Mouse (Mus musculus): ENCODE measurements at regions not wholly inside any gene's neighbourhood (a gene's known extent, or its start where the extent isn't known, plus 50 kb on each side); places are given as distances from the start of the nearest gene placed in this dataset.
"Not testable (repeated sequence)": the region's sequence is repeated elsewhere in the genome, so short reads cannot be mapped to it uniquely, and the experiment has no call there.

DNA sequence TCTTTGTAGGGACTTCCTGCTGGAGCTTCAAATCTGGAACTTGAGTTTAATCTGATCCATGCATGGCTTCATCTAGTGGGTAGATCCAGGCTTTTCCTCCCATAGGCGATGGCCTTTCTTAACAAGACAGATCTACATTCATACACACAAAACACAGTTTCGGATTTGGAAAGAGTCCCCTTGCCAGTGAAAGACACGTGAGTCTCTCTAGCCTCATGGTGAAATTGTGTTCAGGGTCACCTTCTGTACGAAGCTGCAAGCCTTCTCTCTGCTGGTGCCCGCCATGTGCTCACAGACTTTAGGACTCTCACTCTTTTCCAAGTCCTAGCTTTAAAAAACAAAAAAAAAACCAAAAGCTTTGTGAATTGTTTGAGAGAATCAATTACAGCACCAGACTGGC lies 51.4 kb upstream of the Dlx2 start:
- Histone ChIP-seq H3K27ac (replicated peaks) (no peak overlapping the region), H3K4me1 (peaks cover 3% of the 10 kb centered on the region; the same call in 1 of the 2 replicates), H3K36me3 (no peaks in the 10 kb centered on the region), H3K9me3 (replicated peaks) (no peaks in the 10 kb centered on the region), H3K27me3 (ENCODE audit: low read depth, poor library complexity, severe bottlenecking) (peaks cover 19% of the 10 kb centered on the region), H3K4me3 (no peak overlapping the region)
- WGBS = 86% methylated on average over 5 of the region's 5 CpGs
- no peak for DNase-seq (ENCODE audit: low spot score)

DNA sequence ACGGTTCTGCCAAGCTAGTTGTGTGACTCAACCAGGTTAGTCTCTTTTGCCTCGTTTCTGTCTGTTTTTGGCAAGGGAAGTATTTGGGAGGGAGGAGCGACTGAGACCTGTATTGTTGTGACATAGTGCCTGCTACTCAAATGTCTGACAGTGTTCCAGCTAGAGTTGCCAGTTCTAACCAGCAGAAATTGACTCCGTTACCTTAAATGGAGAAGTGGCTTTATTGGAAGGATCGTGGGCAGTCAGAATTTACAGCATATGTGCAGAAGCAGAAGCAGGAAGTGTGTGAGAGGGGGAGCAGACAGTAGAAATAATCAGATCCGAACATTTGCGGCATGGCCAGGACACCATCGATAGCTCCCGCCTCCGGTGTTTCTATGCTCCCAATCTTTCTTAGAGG lies 51.8 kb upstream of the Dlx2 start:
- Histone ChIP-seq H3K4me1 (peaks cover 3% of the 10 kb centered on the region; the same call in 1 of the 2 replicates), H3K9me3 (replicated peaks) (no peaks in the 10 kb centered on the region), H3K36me3 (no peaks in the 10 kb centered on the region), H3K27me3 (ENCODE audit: low read depth, poor library complexity, severe bottlenecking) (peaks cover 19% of the 10 kb centered on the region), H3K27ac (replicated peaks) (no peak overlapping the region), H3K4me3 (no peak overlapping the region)
- 70% methylated on average over 10 of the region's 10 CpGs for WGBS
- DNase-seq (ENCODE audit: low spot score) = no peak

DNA sequence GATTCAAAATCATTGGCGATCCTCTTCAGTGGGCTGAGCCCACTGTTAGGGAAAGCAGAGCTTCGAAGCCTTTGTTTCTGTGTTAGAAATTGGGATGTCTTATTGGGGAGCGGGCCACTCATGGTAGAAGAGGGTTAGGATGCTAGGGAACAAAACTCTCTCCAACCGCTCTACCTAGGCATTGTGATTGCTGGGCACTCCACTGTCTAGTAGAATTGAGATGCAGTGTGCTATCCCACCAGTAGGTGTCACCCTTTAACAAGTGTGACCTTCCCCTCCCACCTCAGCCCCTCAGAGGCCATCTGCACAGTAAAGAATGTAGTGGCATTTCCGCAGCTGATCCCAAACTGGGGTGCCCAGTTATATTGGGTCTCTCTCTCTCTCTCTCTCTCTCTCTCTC lies 52.2 kb upstream of the Dlx2 start:
- DNase-seq (ENCODE audit: low spot score) = peak; percentile 81
- Histone ChIP-seq H3K9me3 (replicated peaks) (no peaks in the 10 kb centered on the region), H3K27ac (replicated peaks) (no peak overlapping the region), H3K27me3 (ENCODE audit: low read depth, poor library complexity, severe bottlenecking) (peaks cover 19% of the 10 kb centered on the region), H3K4me1 (peaks cover 3% of the 10 kb centered on the region; the same call in 1 of the 2 replicates), H3K4me3 (no peak overlapping the region), H3K36me3 (no peaks in the 10 kb centered on the region)
- 14% methylated on average over 5 of the region's 5 CpGs for WGBS

DNA sequence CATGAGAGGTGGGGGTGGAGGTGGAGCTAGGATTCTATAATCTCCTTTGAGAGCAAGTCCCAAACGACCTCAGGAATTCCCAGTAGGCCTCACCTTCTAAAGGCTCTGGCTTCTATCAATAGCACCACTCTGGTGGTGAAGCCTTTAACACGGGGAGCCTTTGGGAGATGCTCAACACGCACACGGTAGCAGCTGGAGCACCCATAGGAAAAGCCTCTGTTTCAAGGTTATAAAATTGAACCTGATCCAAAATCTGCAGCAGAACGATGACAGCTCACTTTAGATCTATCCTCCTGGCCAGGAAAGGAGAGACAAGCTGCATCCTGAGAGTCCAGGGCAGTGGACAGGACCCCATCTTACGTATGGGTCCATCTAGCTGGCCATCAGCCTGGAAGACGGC lies 53.7 kb upstream of the Dlx2 start:
- no peaks in the 10 kb centered on the region for H3K4me1 ChIP-seq

DNA sequence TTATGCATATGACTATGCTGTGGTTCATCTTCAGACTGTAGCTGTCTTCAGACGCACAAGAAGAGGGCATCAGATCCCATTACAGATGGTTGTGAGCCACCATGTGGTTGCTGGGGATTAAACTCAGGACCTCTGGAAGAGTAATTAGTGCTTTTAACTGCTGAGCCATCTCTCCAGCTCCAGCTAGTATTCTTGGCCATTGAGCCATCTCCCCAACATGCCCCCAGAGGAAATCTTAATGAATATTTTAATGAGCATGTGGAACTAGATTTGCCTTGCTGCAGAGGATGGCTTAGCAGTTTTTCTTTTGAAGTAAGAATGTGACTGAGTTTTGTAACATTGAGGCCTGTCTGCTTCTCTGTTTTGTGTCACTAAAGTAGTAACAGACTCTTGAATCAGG lies 54.4 kb upstream of the Dlx2 start:
- 43% methylated on average over 1 of the region's 1 CpGs for WGBS
- H3K4me3 ChIP-seq = no peak overlapping the region
- H3K27me3 ChIP-seq (ENCODE audit: low read depth, poor library complexity, severe bottlenecking) = peaks cover 19% of the 10 kb centered on the region
- no peaks in the 10 kb centered on the region for H3K9me3 ChIP-seq (replicated peaks)
- H3K27ac ChIP-seq (replicated peaks) = no peak overlapping the region
- H3K4me1 ChIP-seq = no peaks in the 10 kb centered on the region
- no peaks in the 10 kb centered on the region for H3K36me3 ChIP-seq
- no peak for DNase-seq (ENCODE audit: low spot score)

More for the DNA sequence above, 53.7 kb upstream of the Dlx2 start:
- H3K9me3 ChIP-seq (replicated peaks) = no peaks in the 10 kb centered on the region
- H3K4me3 ChIP-seq = no peak overlapping the region
- no peaks in the 10 kb centered on the region for H3K36me3 ChIP-seq
- H3K27ac ChIP-seq (replicated peaks) = no peak overlapping the region
- WGBS = 79% methylated on average over 7 of the region's 7 CpGs
- no peak for DNase-seq (ENCODE audit: low spot score)
- H3K27me3 ChIP-seq (ENCODE audit: low read depth, poor library complexity, severe bottlenecking) = peaks cover 19% of the 10 kb centered on the region

DNA sequence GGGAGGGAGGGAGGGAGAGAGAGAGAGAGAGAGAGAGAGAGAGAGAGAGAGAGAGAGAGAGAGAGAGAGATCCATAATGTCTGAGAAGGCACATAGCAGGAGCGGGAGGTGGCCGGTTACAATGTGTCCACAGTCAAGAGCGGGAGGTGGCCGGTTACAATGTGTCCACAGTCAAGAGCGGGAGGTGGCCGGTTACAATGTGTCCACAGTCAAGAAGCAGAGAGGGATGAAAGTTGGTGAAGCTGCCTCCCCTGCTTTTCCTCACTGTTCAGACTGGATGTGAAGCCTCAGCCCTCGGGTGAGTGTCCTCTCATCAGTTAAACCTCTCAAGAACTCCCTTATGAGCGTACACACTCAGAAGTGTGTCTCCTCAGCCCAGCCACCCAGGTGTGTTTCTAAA lies 57.2 kb upstream of the Dlx2 start:
- not testable (repeated sequence) for H3K9me3 ChIP-seq (replicated peaks); H3K27ac ChIP-seq (replicated peaks); H3K27me3 ChIP-seq (ENCODE audit: low read depth, poor library complexity, severe bottlenecking); DNase-seq (ENCODE audit: low spot score); H3K4me3 ChIP-seq; H3K36me3 ChIP-seq
- 93% methylated on average over 8 of the region's 8 CpGs for WGBS
- H3K4me1 ChIP-seq = peaks cover 13% of the 10 kb centered on the region

DNA sequence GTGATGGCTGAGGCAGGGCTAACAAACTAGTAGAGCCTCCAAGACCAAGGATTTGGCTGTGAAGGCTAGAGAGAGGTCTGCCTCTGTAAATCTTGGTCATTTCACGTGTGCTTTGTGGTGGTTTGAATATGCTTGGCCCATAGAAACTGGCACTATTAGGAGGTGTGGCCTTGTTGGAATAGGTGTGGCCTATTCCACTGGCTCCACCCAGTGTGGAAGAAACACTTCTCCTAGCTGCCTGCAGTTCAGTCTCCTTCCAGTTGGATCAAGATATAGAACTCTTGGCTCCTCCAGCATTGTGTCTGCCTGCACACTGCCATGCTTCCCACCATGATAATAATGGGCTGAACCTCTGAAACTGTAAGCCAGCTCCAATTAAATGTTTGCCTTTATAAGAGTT lies 59.1 kb upstream of the Dlx2 start:
- Histone ChIP-seq H3K36me3 (no peaks in the 10 kb centered on the region), H3K27ac (replicated peaks) (no peak overlapping the region), H3K27me3 (ENCODE audit: low read depth, poor library complexity, severe bottlenecking) (no peaks in the 10 kb centered on the region), H3K9me3 (replicated peaks) (no peaks in the 10 kb centered on the region), H3K4me1 (peaks cover 15% of the 10 kb centered on the region), H3K4me3 (no peak overlapping the region)
- DNase-seq (ENCODE audit: low spot score) = no peak
- WGBS = 83% methylated on average over 1 of the region's 1 CpGs

DNA sequence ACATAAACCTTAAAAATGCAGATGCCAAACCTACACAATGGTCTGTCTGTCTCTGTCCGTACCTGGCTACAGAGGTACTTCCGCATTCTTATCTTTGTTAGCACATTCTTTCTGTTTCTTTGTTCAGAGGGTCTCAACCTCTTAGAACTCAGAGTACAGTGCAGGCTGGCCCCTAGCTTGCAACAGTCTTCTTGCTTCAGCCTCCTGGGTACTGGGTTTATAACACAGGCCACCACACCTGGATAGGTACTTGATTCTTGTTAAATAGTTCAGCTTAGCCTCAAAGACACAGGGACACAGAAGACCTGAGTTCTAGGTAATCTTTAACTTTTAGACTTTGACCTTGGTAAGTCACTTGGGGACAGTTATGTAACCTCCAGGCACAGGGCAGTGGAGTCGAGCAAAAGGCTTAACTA lies 60.5 kb upstream of the Dlx2 start:
- Histone ChIP-seq H3K9me3 (replicated peaks) (no peaks in the 10 kb centered on the region), H3K27ac (replicated peaks) (no peak overlapping the region), H3K4me3 (no peak overlapping the region), H3K36me3 (no peaks in the 10 kb centered on the region), H3K27me3 (ENCODE audit: low read depth, poor library complexity, severe bottlenecking) (no peaks in the 10 kb centered on the region), H3K4me1 (peaks cover 22% of the 10 kb centered on the region)
- no peak for DNase-seq (ENCODE audit: low spot score)
- WGBS = 91% methylated on average over 3 of the region's 3 CpGs

DNA sequence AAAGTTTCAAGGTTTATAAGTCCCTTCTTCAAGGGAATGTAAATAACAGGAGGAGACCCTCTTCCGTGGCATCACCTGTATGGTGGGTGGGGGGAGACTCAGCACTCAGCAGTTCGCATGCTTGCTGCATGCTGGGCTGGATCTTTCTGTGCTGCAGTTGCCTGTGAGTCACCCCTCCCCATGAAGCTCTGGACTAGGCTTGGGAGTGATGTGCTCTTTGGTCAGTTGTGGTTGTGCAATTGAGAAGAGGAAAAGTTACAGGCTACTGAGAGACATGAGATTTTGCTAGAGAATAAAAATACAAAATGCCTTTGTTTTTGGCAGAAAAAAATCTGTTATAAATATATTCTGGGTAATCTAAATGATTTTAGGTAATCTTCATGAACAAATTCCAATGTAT lies 66.7 kb upstream of the Dlx2 start:
- WGBS = 64% methylated on average over 2 of the region's 2 CpGs
- H3K27ac ChIP-seq (replicated peaks) = peak overlapping the region; percentile 69
- H3K27me3 ChIP-seq (ENCODE audit: low read depth, poor library complexity, severe bottlenecking) = no peaks in the 10 kb centered on the region
- H3K36me3 ChIP-seq = no peaks in the 10 kb centered on the region
- H3K4me1 ChIP-seq = peaks cover 30% of the 10 kb centered on the region
- H3K4me3 ChIP-seq = no peak overlapping the region
- H3K9me3 ChIP-seq (replicated peaks) = no peaks in the 10 kb centered on the region
- no peak for DNase-seq (ENCODE audit: low spot score)

DNA sequence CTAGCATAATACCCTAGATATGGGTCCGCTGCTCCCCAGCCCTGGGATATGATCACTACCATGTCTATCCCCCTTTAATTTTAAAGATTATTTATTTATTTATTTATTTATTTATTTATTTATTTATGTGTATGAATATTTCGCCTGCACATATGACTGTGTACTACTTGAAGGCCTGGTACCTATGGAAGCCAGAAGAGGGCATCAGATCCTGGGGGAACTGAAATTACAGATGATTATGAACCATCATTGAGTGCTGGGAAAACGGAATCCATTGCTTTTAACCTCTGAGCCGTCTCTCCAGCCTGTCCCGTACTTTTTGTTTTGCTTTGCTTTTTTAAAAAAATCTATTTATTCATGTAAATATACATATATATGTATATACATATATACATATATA lies 70.0 kb upstream of the Dlx2 start:
- Histone ChIP-seq H3K9me3 (replicated peaks) (no peaks in the 10 kb centered on the region), H3K36me3 (no peaks in the 10 kb centered on the region), H3K27ac (replicated peaks) (no peak overlapping the region), H3K4me1 (peaks cover 18% of the 10 kb centered on the region), H3K4me3 (no peak overlapping the region), H3K27me3 (ENCODE audit: low read depth, poor library complexity, severe bottlenecking) (no peaks in the 10 kb centered on the region)
- WGBS = 85% methylated on average over 5 of the region's 5 CpGs
- no peak for DNase-seq (ENCODE audit: low spot score)

DNA sequence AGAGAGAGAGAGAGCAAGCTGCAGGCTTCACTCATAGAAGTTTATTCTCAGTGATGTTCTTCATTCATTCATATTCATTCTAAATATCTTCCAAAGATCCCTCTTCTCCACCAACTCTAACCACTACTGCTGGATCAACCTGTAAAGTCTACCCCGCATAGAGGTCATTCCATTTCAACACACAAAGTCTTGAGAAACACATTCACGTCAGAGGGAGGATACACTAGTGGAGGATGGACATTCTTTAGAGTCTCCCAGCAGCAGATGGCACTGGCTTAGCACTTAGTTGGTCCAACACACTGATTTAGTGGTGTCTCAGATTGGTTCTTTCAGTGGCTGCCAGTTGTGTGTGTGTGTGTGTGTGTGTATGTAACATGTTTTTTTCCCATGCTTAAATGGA lies 74.9 kb upstream of the Dlx2 start:
- H3K4me1 ChIP-seq = peaks cover 15% of the 10 kb centered on the region
- DNase-seq (ENCODE audit: low spot score) = no peak
- no peak overlapping the region for H3K4me3 ChIP-seq
- H3K9me3 ChIP-seq (replicated peaks) = no peaks in the 10 kb centered on the region
- 90% methylated on average over 2 of the region's 2 CpGs for WGBS
- H3K27ac ChIP-seq (replicated peaks) = no peak overlapping the region
- peaks cover 20% of the 10 kb centered on the region for H3K27me3 ChIP-seq (ENCODE audit: low read depth, poor library complexity, severe bottlenecking)
- no peaks in the 10 kb centered on the region for H3K36me3 ChIP-seq

DNA sequence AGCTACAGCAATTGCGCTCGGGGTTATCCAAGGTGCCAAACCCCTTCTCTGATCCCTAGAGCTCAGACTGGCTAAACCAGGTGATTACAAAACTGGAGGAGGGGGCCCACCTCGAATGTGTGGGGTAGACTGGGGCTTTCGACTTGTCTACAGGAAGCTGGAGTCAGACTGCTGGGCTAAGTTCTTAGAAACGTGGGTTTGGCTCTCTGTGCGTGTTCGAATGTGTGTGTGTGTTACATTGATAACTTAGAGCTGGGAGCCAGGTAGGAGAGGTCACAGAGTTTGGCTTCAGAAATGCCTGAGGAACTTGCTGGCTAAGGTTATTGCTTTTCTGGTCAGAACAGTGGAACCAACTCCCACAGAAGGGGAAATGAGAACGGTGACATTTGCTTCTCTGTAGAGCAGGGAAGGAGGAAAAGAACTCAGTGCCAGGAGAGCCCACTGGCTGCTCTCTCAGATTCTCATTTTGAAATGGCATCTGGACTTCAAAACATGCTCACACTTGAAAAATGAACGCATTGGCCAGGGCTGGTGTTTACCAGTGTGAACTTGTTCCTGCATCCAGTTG lies 76.1 kb upstream of the Dlx2 start:
- H3K36me3 ChIP-seq = no peaks in the 10 kb centered on the region
- no peak overlapping the region for H3K4me3 ChIP-seq
- H3K27me3 ChIP-seq (ENCODE audit: low read depth, poor library complexity, severe bottlenecking) = peaks cover 30% of the 10 kb centered on the region
- no peak overlapping the region for H3K27ac ChIP-seq (replicated peaks)
- H3K4me1 ChIP-seq = peaks cover 26% of the 10 kb centered on the region
- 86% methylated on average over 9 of the region's 9 CpGs for WGBS
- no peak for DNase-seq (ENCODE audit: low spot score)
- no peaks in the 10 kb centered on the region for H3K9me3 ChIP-seq (replicated peaks)

DNA sequence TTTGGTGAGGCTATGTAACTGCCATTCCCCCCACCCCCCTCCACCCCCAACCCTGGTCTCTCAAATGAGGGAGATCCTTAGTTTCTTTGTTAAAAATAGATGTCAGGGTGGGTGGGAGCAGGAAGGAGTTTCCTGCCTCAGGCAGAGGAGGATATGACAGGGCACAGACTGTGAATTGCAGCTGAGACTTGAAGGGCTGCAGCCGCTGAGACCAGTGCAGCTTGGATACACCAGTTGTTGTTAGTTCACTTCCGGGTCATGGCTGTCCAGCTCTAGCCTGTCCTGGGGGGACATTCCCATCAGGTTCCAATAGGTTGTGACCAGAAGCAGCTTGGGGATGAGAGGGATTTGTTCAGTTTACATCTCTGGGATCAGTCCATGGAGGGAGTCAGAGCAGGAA lies 76.6 kb upstream of the Dlx2 start:
- H3K27ac ChIP-seq (replicated peaks) = no peak overlapping the region
- 87% methylated on average over 2 of the region's 2 CpGs for WGBS
- no peaks in the 10 kb centered on the region for H3K36me3 ChIP-seq
- no peak for DNase-seq (ENCODE audit: low spot score)
- H3K4me3 ChIP-seq = no peak overlapping the region
- H3K9me3 ChIP-seq (replicated peaks) = no peaks in the 10 kb centered on the region
- peaks cover 26% of the 10 kb centered on the region for H3K4me1 ChIP-seq
- H3K27me3 ChIP-seq (ENCODE audit: low read depth, poor library complexity, severe bottlenecking) = peaks cover 30% of the 10 kb centered on the region

DNA sequence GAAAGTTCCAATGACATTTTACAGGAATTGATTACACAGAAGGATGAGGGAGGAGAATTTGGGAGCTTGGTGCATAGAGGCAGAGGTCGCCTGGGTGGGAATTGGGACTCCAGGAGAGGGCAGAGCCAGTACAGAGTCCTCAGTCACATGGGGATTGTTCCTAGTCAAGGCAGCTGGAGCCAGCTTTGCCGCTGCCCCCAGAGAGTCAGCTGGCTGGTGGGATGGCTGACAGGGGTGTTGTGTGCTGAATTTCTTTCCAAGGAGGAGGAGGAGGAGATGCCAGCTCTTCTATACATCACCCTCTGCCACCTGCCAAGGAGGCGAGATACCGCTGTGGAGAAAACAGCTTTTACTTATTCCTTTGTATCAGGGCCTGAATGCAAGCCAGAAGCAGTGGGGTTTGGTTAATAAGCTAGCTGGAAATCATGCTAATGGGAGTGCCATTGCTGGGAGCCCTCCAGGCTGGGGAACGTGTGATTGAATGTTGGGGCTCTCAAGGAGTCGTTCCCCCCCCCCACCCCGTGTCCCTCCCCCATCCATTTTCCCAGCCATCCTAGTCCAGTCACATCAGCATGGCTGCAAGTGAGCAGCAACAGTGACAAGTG lies 78.8 kb upstream of the Dlx2 start:
- Histone ChIP-seq H3K4me3 (no peak overlapping the region), H3K9me3 (replicated peaks) (no peaks in the 10 kb centered on the region), H3K27me3 (ENCODE audit: low read depth, poor library complexity, severe bottlenecking) (peaks cover 44% of the 10 kb centered on the region), H3K4me1 (peaks cover 47% of the 10 kb centered on the region), H3K27ac (replicated peaks) (no peak overlapping the region), H3K36me3 (no peaks in the 10 kb centered on the region)
- WGBS = 69% methylated on average over 7 of the region's 7 CpGs
- DNase-seq (ENCODE audit: low spot score) = no peak
